Mouse (Mus musculus): ENCODE measurements around the gene Stk4. TPM values are rescaled to one million over a fixed set of nuclear protein-coding genes. Genes with fewer than 3 reads are reported as not detected.

The Stk4 gene
- total and polyA plus RNA-seq, 3 experiments, result 51.4 to 77.5 (median 64.4) TPM

GRCm38 (mm10) chr2:164083609-164084341 lies 13.7 kb downstream of the Stk4 start:
- peak; percentile 96 for DNase-seq (ENCODE audit: extremely low read depth)
- H3K4me3 ChIP-seq (replicated peaks in 1 of 3; ENCODE audit: low read depth in 2 of 3, low read length in 2 of 3, poor library complexity in 1 of 3), result peak overlapping the region in 2 of 3 experiments; percentile 33 to 37

DNA sequence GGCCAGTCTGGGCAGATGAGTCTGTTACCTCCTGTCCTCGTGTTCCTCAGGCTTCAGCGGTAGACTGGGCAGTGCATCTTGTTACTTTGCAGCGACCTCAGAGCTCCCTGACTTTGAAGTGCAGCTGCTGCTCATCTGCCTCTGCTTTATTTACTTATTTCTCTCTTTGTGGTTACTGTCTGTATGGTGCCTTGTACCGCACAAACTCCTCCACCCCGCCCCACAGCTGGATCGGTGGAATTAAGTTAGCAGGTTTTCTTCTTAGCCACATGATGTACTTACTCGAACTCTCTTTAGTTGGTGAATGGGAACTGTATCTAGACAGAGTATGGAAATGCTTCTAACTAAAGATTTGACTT lies 14.2 kb downstream of the Stk4 start:
- peak; percentile 74 for DNase-seq (ENCODE audit: extremely low read depth)
- H3K4me3 ChIP-seq (replicated peaks in 1 of 3; ENCODE audit: low read depth in 2 of 3, low read length in 2 of 3, poor library complexity in 1 of 3), result peak overlapping the region; percentile 15 to 33 (median 31)
- peaks cover 28% of the 10 kb centered on the region for H3K79me2 ChIP-seq (replicated peaks; ENCODE audit: control insufficient read depth, extremely low read depth, insufficient read depth, poor library complexity, severe bottlenecking)
- dilution Hi-C loops (cut with MboI; ENCODE audit: extremely low pct_ligation_motif_present, extremely low pct_unique_long_range_greater_than_20kb, low sequenced_read_pairs) (no loop called here), in situ Hi-C loops (cut with MboI; ENCODE audit: low pct_ligation_motif_present, low pct_unique_long_range_greater_than_20kb, low sequenced_read_pairs) (no loop called here)
- H3K4me1 ChIP-seq (ENCODE audit: control insufficient read depth in 1 of 2, insufficient read depth in 2 of 2), result peaks cover 12 to 87% of the 10 kb centered on the region in 2 experiments
- H3K36me3 ChIP-seq (replicated peaks in 1 of 2; ENCODE audit: control insufficient read depth in 1 of 2, insufficient read depth in 1 of 2, low read length in 1 of 2), result peaks cover 57 to 79% of the 10 kb centered on the region in 2 experiments
- no peaks in the 10 kb centered on the region for H3K27me3 ChIP-seq (replicated peaks)
- H3K27ac ChIP-seq (ENCODE audit: insufficient read depth, low read depth), result peak overlapping the region; percentile 99
- TF ChIP-seq MAZ (IDR thresholded peaks at IDR 0.05; ENCODE audit: low read depth, low read length) (0 out of 2 replicates have a peak, but pooled peaks have one; percentile 10), CHD2 (IDR thresholded peaks at IDR 0.05; ENCODE audit: low read length) (no peak), TBP (conservative IDR thresholded peaks at IDR 0.05; ENCODE audit: low read depth, low read length) (no peak), POLR2A (IDR thresholded peaks at IDR 0.05; ENCODE audit: low read depth, low read length) (0 out of 2 replicates have a peak, but pooled peaks have one; percentile 1), SIN3A (IDR thresholded peaks at IDR 0.05; ENCODE audit: low read length) (no peak; the same call in 1 of the 2 replicates), MAX (IDR thresholded peaks at IDR 0.05; ENCODE audit: low read length) (no peak)
- no peaks in the 10 kb centered on the region for H3K9me3 ChIP-seq (replicated peaks; ENCODE audit: low read length)
- H3K4me2 ChIP-seq (ENCODE audit: insufficient read depth, low read depth, poor library complexity, severe bottlenecking), result peak overlapping the region; percentile 90
- H3K9ac ChIP-seq (ENCODE audit: insufficient read depth, low read depth), result peak overlapping the region; percentile 75

More at GRCm38 (mm10) chr2:164083609-164084341, 13.7 kb downstream of the Stk4 start:
- Histone ChIP-seq H3K27me3 (replicated peaks) (no peaks in the 10 kb centered on the region), H3K4me1 (ENCODE audit: control insufficient read depth in 1 of 2, insufficient read depth in 2 of 2) (peaks cover 12 to 89% of the 10 kb centered on the region in 2 experiments), H3K79me2 (replicated peaks; ENCODE audit: control insufficient read depth, extremely low read depth, insufficient read depth, poor library complexity, severe bottlenecking) (peaks cover 33% of the 10 kb centered on the region), H3K27ac (ENCODE audit: insufficient read depth, low read depth) (peak overlapping the region; percentile 99), H3K36me3 (replicated peaks in 1 of 2; ENCODE audit: control insufficient read depth in 1 of 2, insufficient read depth in 1 of 2, low read length in 1 of 2) (peaks cover 53 to 76% of the 10 kb centered on the region in 2 experiments), H3K4me2 (ENCODE audit: insufficient read depth, low read depth, poor library complexity, severe bottlenecking) (peak overlapping the region; percentile 90), H3K9me3 (replicated peaks; ENCODE audit: low read length) (no peaks in the 10 kb centered on the region), H3K9ac (ENCODE audit: insufficient read depth, low read depth) (peak overlapping the region; percentile 75)
- TF ChIP-seq NELFE (IDR thresholded peaks at IDR 0.05; ENCODE audit: low read depth, low read length) (no peak), CHD1 (IDR thresholded peaks at IDR 0.05; ENCODE audit: low read depth, low read length) (no peak), JUN (IDR thresholded peaks at IDR 0.05; ENCODE audit: insufficient read depth, low read depth, low read length) (no peak), UBTF (IDR thresholded peaks at IDR 0.05; ENCODE audit: low read depth, low read length) (no peak), NRF1 (IDR thresholded peaks at IDR 0.05; ENCODE audit: low read depth, low read length) (no peak), BHLHE40 (IDR thresholded peaks at IDR 0.05; ENCODE audit: low read depth, low read length) (peak; percentile 98), MYC (IDR thresholded peaks at IDR 0.05; ENCODE audit: low read depth, low read length) (peak; percentile 90), MAZ (IDR thresholded peaks at IDR 0.05; ENCODE audit: low read depth, low read length) (0 out of 2 replicates have a peak, but pooled peaks have one; percentile 41), JUND (conservative IDR thresholded peaks at IDR 0.05; ENCODE audit: low read depth, low read length) (no peak), GABPA (IDR thresholded peaks at IDR 0.05; ENCODE audit: insufficient replicate concordance, low read depth, low read length) (no peak), SIN3A (IDR thresholded peaks at IDR 0.05; ENCODE audit: low read length) (peak; percentile 93), EP300 (IDR thresholded peaks at IDR 0.05; ENCODE audit: low read length) (peak; percentile 87), POLR2AphosphoS2 (IDR thresholded peaks at IDR 0.05; ENCODE audit: low read depth, low read length) (no peak), IRF4 (IDR thresholded peaks at IDR 0.05; ENCODE audit: low read depth, low read length) (peak; percentile 83), E2F4 (IDR thresholded peaks at IDR 0.05; ENCODE audit: insufficient replicate concordance, low read depth, low read length) (no peak), ZMIZ1 (IDR thresholded peaks at IDR 0.05; ENCODE audit: low read depth, low read length) (no peak), TCF12 (IDR thresholded peaks at IDR 0.05; ENCODE audit: low read depth, low read length) (peak; percentile 74), PAX5 (IDR thresholded peaks at IDR 0.05; ENCODE audit: low read length) (no peak), USF1 (IDR thresholded peaks at IDR 0.05; ENCODE audit: low read depth, low read length) (peak; percentile 91), KAT2A (IDR thresholded peaks at IDR 0.05; ENCODE audit: insufficient replicate concordance, low read length) (no peak), MAFK (IDR thresholded peaks at IDR 0.05; ENCODE audit: insufficient replicate concordance, low read length) (no peak), CTCF (conservative IDR thresholded peaks at IDR 0.05 in 1 of 2, IDR thresholded peaks at IDR 0.05 in 1 of 2; ENCODE audit: low read depth in 2 of 2, low read length in 2 of 2) (no peak), MEF2A (IDR thresholded peaks at IDR 0.05; ENCODE audit: borderline replicate concordance, low read depth, low read length) (peak; percentile 57; the same call in 1 of the 2 replicates), HCFC1 (IDR thresholded peaks at IDR 0.05; ENCODE audit: low read depth, low read length) (no peak), SMC3 (IDR thresholded peaks at IDR 0.05; ENCODE audit: low read depth, low read length) (no peak), MAX (IDR thresholded peaks at IDR 0.05; ENCODE audit: low read length) (peak; percentile 94), USF2 (conservative IDR thresholded peaks at IDR 0.05; ENCODE audit: low read depth, low read length) (peak; percentile 91), ETS1 (conservative IDR thresholded peaks at IDR 0.05; ENCODE audit: low read depth, low read length) (peak; percentile 79), RAD21 (IDR thresholded peaks at IDR 0.05; ENCODE audit: low read depth, low read length) (no peak), CHD2 (IDR thresholded peaks at IDR 0.05; ENCODE audit: low read length) (no peak), ZKSCAN1 (IDR thresholded peaks at IDR 0.05; ENCODE audit: borderline replicate concordance, low read depth, low read length) (no peak), MXI1 (IDR thresholded peaks at IDR 0.05; ENCODE audit: low read depth, low read length) (peak; percentile 75), POLR2A (IDR thresholded peaks at IDR 0.05; ENCODE audit: low read depth, low read length) (peak; percentile 21; the same call in 1 of the 2 replicates), ZC3H11A (IDR thresholded peaks at IDR 0.05; ENCODE audit: low read depth, low read length) (no peak), RCOR1 (conservative IDR thresholded peaks at IDR 0.05; ENCODE audit: low read depth, low read length) (peak; percentile 78; the same call in 1 of the 2 replicates), ELF1 (IDR thresholded peaks at IDR 0.05; ENCODE audit: low read depth, low read length) (peak; percentile 78), TBP (conservative IDR thresholded peaks at IDR 0.05; ENCODE audit: low read depth, low read length) (0 out of 2 replicates have a peak, but pooled peaks have one; percentile 49), ZNF384 (IDR thresholded peaks at IDR 0.05; ENCODE audit: low read depth, low read length) (no peak)
- dilution Hi-C loops (cut with MboI; ENCODE audit: extremely low pct_ligation_motif_present, extremely low pct_unique_long_range_greater_than_20kb, low sequenced_read_pairs), result no loop called here
- in situ Hi-C loops (cut with MboI; ENCODE audit: low pct_ligation_motif_present, low pct_unique_long_range_greater_than_20kb, low sequenced_read_pairs), result no loop called here
